Mouse (Mus musculus): ENCODE data around the gene Tns1.
A peak's percentile ranks its signal among the peaks of the same experiment; 100 is the strongest.

The Tns1 gene

GRCm38 (mm10) chr1:73929211-73929951 lies 194.9 kb downstream of the Tns1 start:
- no peak for DNase-seq

GRCm38 (mm10) chr1:73928385-73928784 lies 195.9 kb downstream of the Tns1 start:
- peak; percentile 88 for DNase-seq

GRCm38 (mm10) chr1:73927819-73928218 lies 196.4 kb downstream of the Tns1 start:
- no peak for DNase-seq

GRCm38 (mm10) chr1:73926279-73926678 lies 198.0 kb downstream of the Tns1 start:
- DNase-seq: no peak

- no peak for DNase-seq
Observed at GRCm38 (mm10) chr1:73924871-73925610, 199.2 kb downstream of the Tns1 start.

GRCm38 (mm10) chr1:73924210-73924609 lies 200.0 kb downstream of the Tns1 start:
- no peak for DNase-seq

- DNase-seq: peak; percentile 80
Observed at GRCm38 (mm10) chr1:73923185-73923584, 201.1 kb downstream of the Tns1 start.

GRCm38 (mm10) chr1:73920701-73921100 lies 203.5 kb downstream of the Tns1 start:
- no peak for DNase-seq

- no peak for DNase-seq
Observed at GRCm38 (mm10) chr1:73919909-73920308, 204.3 kb downstream of the Tns1 start.

- no peak for DNase-seq
Observed at GRCm38 (mm10) chr1:73918001-73918400, 206.2 kb downstream of the Tns1 start.

GRCm38 (mm10) chr1:73916298-73916697 lies 208.0 kb downstream of the Tns1 start:
- DNase-seq: no peak

- no peak for DNase-seq
Observed at GRCm38 (mm10) chr1:73915218-73916070, 208.8 kb downstream of the Tns1 start.

- DNase-seq: no peak
Observed at GRCm38 (mm10) chr1:73914076-73914475, 210.2 kb downstream of the Tns1 start.

GRCm38 (mm10) chr1:73913071-73914005 lies 210.9 kb downstream of the Tns1 start:
- DNase-seq: no peak

GRCm38 (mm10) chr1:73912466-73912865 lies 211.8 kb downstream of the Tns1 start:
- no peak for DNase-seq

GRCm38 (mm10) chr1:73911981-73912380 lies 212.3 kb downstream of the Tns1 start:
- DNase-seq: no peak

GRCm38 (mm10) chr1:73910701-73911100 lies 213.5 kb downstream of the Tns1 start:
- DNase-seq: no peak

- no peak for DNase-seq
Observed at GRCm38 (mm10) chr1:73910111-73910510, 214.1 kb downstream of the Tns1 start.

- no peak for DNase-seq
Observed at GRCm38 (mm10) chr1:73909191-73909983, 214.9 kb downstream of the Tns1 start.

- no peak for DNase-seq
Observed at GRCm38 (mm10) chr1:73908081-73908960, 215.9 kb downstream of the Tns1 start.
